Mouse (Mus musculus) hindbrain, embryonic 10.5 days (tissue): Measurements from ENCODE around the gene Rnf146. TPM values are rescaled to one million over a fixed set of nuclear protein-coding genes. Genes with fewer than 3 reads are reported as not detected.
A peak's percentile ranks its signal among the peaks of the same experiment; 100 is the strongest.
"Not testable (repeated sequence)": the region's sequence is repeated elsewhere in the genome, so short reads cannot be mapped to it uniquely, and the experiment has no call there.

ENCODE experiments used
- DNase-seq: peaks from one replicate; pipeline ENCODE4 v3.0.0-alpha.2; 2017; ENCODE audit warnings: low spot score
- H3K27ac ChIP-seq: fragments of 300-500 bp; sonication (generic); 2 replicates; pipeline ENCODE4 v1.5.1; 2016; ENCODE audit warnings: mild to moderate bottlenecking, moderate library complexity
- H3K27me3 ChIP-seq: fragments of 300-500 bp; sonication (generic); 2 replicates; pipeline ENCODE4 v1.6.1; 2016; ENCODE audit warnings: mild to moderate bottlenecking; ENCODE audit not compliant: poor library complexity, insufficient read depth, severe bottlenecking
- H3K36me3 ChIP-seq: fragments of 300-500 bp; sonication (generic); 2 replicates; pipeline ENCODE4 v1.6.1; 2016; ENCODE audit warnings: mild to moderate bottlenecking, moderate library complexity
- H3K4me1 ChIP-seq: fragments of 300-500 bp; sonication (generic); replicated peaks from 2 replicates; pipeline ENCODE4 v1.6.1; 2016; ENCODE audit warnings: mild to moderate bottlenecking
- H3K4me3 ChIP-seq: fragments of 300-500 bp; sonication (generic); 2 replicates; pipeline ENCODE4 v1.5.1; 2016; ENCODE audit warnings: mild to moderate bottlenecking, moderate library complexity
- H3K9me3 ChIP-seq: fragments of 300-500 bp; sonication (generic); 2 replicates; pipeline ENCODE4 v1.6.1; 2016; ENCODE audit warnings: mild to moderate bottlenecking, moderate library complexity
- WGBS: fragments of 180-500 bp; shearing (Covaris S2); methylation state at CpG from one replicate; pipeline ENCODE4 v1.1.7; 2016; 5-methylcytosine and 5-hydroxymethylcytosine counted together
- polyA plus RNA-seq: library from polyadenylated mRNA; unstranded; fragments of >200 nt; fragmentation: Nextera tagmentation; extraction: Ambion mirVana; gene quantifications from 2 replicates; pipeline ENCODE4 v1.2.1, GENCODE M21; 2016

Rnf146 gene
- polyA plus RNA-seq = 44.8 and 48.9 TPM in 2 replicates

- Histone ChIP-seq H3K36me3 (no peaks in the 10 kb centered on the region), H3K27ac (peak within 1 kb of the TSS; percentile 99), H3K4me3 (peak within 1 kb of the TSS; percentile 91), H3K27me3 (no peaks in the 10 kb centered on the region), H3K4me1 (peaks cover 18% of the 10 kb centered on the region), H3K9me3 (no peaks in the 10 kb centered on the region)
- WGBS = 11% methylated on average over 15 of the region's 15 CpGs
- no peak for DNase-seq
Measured at GRCm38 (mm10) chr10:29362197-29362900, at the start of gene Rnf146. Gene Rnf146, minus strand, starts transcription at chr10:29362442.

- H3K27me3 ChIP-seq = no peaks in the 10 kb centered on the region
- H3K27ac ChIP-seq = no peak overlapping the region
- H3K9me3 ChIP-seq = no peaks in the 10 kb centered on the region
- DNase-seq = no peak
- H3K4me3 ChIP-seq = no peak overlapping the region
- no peaks in the 10 kb centered on the region for H3K4me1 ChIP-seq
- no peaks in the 10 kb centered on the region for H3K36me3 ChIP-seq
- 66% methylated on average over 8 of the region's 8 CpGs for WGBS
Measured at GRCm38 (mm10) chr10:29402656-29403268, 40.5 kb upstream of the Rnf146 start.

GRCm38 (mm10) chr10:29394890-29395289 lies 32.6 kb upstream of the Rnf146 start:
- 62% methylated on average over 2 of the region's 2 CpGs for WGBS
- H3K4me3 ChIP-seq, DNase-seq, H3K36me3 ChIP-seq, H3K27ac ChIP-seq, H3K9me3 ChIP-seq, H3K4me1 ChIP-seq, H3K27me3 ChIP-seq: not testable (repeated sequence)

GRCm38 (mm10) chr10:29381558-29381957 lies 19.3 kb upstream of the Rnf146 start:
- Histone ChIP-seq H3K9me3 (no peaks in the 10 kb centered on the region), H3K27ac (no peak overlapping the region), H3K4me1 (no peaks in the 10 kb centered on the region), H3K27me3 (no peaks in the 10 kb centered on the region), H3K36me3 (no peaks in the 10 kb centered on the region), H3K4me3 (no peak overlapping the region)
- WGBS = 91% methylated on average over 2 of the region's 2 CpGs
- DNase-seq = no peak

GRCm38 (mm10) chr10:29374065-29374464 lies 11.8 kb upstream of the Rnf146 start:
- H3K27ac ChIP-seq = no peak overlapping the region
- no peaks in the 10 kb centered on the region for H3K27me3 ChIP-seq
- 87% methylated on average over 5 of the region's 5 CpGs for WGBS

GRCm38 (mm10) chr10:29361464-29362196 lies 612 bp downstream of the Rnf146 start:
- H3K27ac ChIP-seq = peak overlapping the region; percentile 99
- DNase-seq = peak; percentile 86
- peak overlapping the region; percentile 91 for H3K4me3 ChIP-seq
- no peaks in the 10 kb centered on the region for H3K36me3 ChIP-seq
- H3K27me3 ChIP-seq = no peaks in the 10 kb centered on the region
- H3K9me3 ChIP-seq = no peaks in the 10 kb centered on the region
- H3K4me1 ChIP-seq = peaks cover 18% of the 10 kb centered on the region
- WGBS = 1% methylated on average over 94 of the region's 100 CpGs

More at GRCm38 (mm10) chr10:29374065-29374464, 11.8 kb upstream of the Rnf146 start:
- H3K9me3 ChIP-seq = no peaks in the 10 kb centered on the region
- H3K36me3 ChIP-seq = no peaks in the 10 kb centered on the region
- no peaks in the 10 kb centered on the region for H3K4me1 ChIP-seq
- DNase-seq = no peak
- no peak overlapping the region for H3K4me3 ChIP-seq

GRCm38 (mm10) chr10:29361095-29361463 lies 1.2 kb downstream of the Rnf146 start:
- peaks cover 18% of the 10 kb centered on the region for H3K4me1 ChIP-seq
- H3K36me3 ChIP-seq = no peaks in the 10 kb centered on the region
- no peak for DNase-seq
- WGBS = 6% methylated on average over 6 of the region's 6 CpGs
- no peaks in the 10 kb centered on the region for H3K27me3 ChIP-seq
- H3K4me3 ChIP-seq = peak overlapping the region; percentile 91
- H3K9me3 ChIP-seq = no peaks in the 10 kb centered on the region
- peak overlapping the region; percentile 99 for H3K27ac ChIP-seq

GRCm38 (mm10) chr10:29354183-29354582 lies 8.1 kb downstream of the Rnf146 start:
- no peak for DNase-seq
- 78% methylated on average over 7 of the region's 7 CpGs for WGBS

GRCm38 (mm10) chr10:29352575-29352974 lies 9.7 kb downstream of the Rnf146 start:
- 89% methylated on average over 3 of the region's 3 CpGs for WGBS
- peaks cover 52% of the 10 kb centered on the region for H3K36me3 ChIP-seq
- no peak overlapping the region for H3K27ac ChIP-seq
- DNase-seq = no peak
- H3K4me1 ChIP-seq = no peaks in the 10 kb centered on the region
- no peak overlapping the region for H3K4me3 ChIP-seq
- no peaks in the 10 kb centered on the region for H3K27me3 ChIP-seq
- H3K9me3 ChIP-seq = no peaks in the 10 kb centered on the region

More at GRCm38 (mm10) chr10:29354183-29354582, 8.1 kb downstream of the Rnf146 start:
- Histone ChIP-seq H3K4me3 (no peak overlapping the region), H3K27me3 (no peaks in the 10 kb centered on the region), H3K36me3 (peaks cover 41% of the 10 kb centered on the region), H3K9me3 (no peaks in the 10 kb centered on the region), H3K4me1 (no peaks in the 10 kb centered on the region), H3K27ac (no peak overlapping the region)

GRCm38 (mm10) chr10:29351420-29351819 lies 10.8 kb downstream of the Rnf146 start:
- DNase-seq = no peak
- no peaks in the 10 kb centered on the region for H3K27me3 ChIP-seq
- no peaks in the 10 kb centered on the region for H3K9me3 ChIP-seq
- no peak overlapping the region for H3K4me3 ChIP-seq
- WGBS = 93% methylated on average over 2 of the region's 2 CpGs
- no peak overlapping the region for H3K27ac ChIP-seq
- H3K36me3 ChIP-seq = peaks cover 63% of the 10 kb centered on the region
- no peaks in the 10 kb centered on the region for H3K4me1 ChIP-seq

GRCm38 (mm10) chr10:29346638-29347037 lies 15.6 kb downstream of the Rnf146 start:
- WGBS = 94% methylated on average over 7 of the region's 7 CpGs
- peaks cover 77% of the 10 kb centered on the region for H3K36me3 ChIP-seq
- no peaks in the 10 kb centered on the region for H3K4me1 ChIP-seq
- no peaks in the 10 kb centered on the region for H3K9me3 ChIP-seq
- H3K27me3 ChIP-seq = no peaks in the 10 kb centered on the region
- H3K27ac ChIP-seq = no peak overlapping the region
- no peak overlapping the region for H3K4me3 ChIP-seq
- no peak for DNase-seq

- Histone ChIP-seq H3K4me3 (no peak overlapping the region), H3K9me3 (no peaks in the 10 kb centered on the region), H3K36me3 (peaks cover 69% of the 10 kb centered on the region), H3K4me1 (no peaks in the 10 kb centered on the region), H3K27me3 (no peaks in the 10 kb centered on the region), H3K27ac (no peak overlapping the region)
- DNase-seq = no peak
- WGBS = 96% methylated on average over 4 of the region's 4 CpGs
Measured at GRCm38 (mm10) chr10:29344232-29344631, 18.0 kb downstream of the Rnf146 start.
